Mouse (Mus musculus): ENCODE measurements around the gene Fam129a.
"Not testable (repeated sequence)": the region's sequence is repeated elsewhere in the genome, so short reads cannot be mapped to it uniquely, and the experiment has no call there.

Fam129a gene

DNA sequence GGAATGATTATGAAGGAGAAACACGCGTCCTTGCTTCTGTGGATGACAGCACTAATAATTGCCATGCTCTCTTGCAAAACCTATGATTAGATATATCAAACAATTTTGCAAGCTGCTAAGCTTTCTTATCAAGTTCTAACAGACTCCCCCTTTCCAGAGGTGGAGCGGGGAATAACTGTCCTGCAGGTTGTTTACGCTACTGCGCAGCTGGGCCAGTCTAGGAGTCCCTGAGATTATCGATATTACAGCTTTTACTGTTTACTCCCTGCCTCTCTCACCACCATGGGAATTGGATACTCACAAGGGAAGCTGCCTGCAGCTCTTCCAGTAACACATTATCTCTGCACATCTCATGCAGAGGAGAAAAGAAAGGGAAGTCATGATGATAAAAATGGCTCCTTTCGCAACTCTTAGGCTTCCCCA, 170.2 kb downstream of the Fam129a start:
- DNase-seq (ENCODE audit: low spot score), result no peak

DNA sequence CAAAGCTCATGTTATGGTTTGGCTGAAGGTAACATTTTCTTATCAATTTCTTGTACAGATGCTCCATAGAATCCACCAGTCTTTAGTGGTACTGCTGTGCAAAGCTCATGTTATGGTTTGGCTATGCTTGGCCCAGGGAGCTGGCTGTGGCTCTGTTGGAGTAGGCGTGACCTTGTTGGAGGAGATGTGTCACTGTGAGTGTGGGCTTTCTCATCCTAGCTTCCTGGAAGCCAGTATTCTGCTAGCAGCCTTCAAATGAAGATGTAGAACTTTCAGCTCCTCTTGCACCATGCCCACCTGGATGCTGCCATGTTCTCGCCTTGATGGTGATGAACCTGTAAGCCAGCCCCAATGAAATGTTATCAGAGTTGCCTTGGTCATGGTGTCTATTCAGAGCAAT, 178.9 kb downstream of the Fam129a start:
- not testable (repeated sequence) for DNase-seq (ENCODE audit: low spot score)

GRCm38 (mm10) chr1:151752946-151753345, 182.0 kb downstream of the Fam129a start:
- peak; percentile 9 for DNase-seq (ENCODE audit: low spot score)

DNA sequence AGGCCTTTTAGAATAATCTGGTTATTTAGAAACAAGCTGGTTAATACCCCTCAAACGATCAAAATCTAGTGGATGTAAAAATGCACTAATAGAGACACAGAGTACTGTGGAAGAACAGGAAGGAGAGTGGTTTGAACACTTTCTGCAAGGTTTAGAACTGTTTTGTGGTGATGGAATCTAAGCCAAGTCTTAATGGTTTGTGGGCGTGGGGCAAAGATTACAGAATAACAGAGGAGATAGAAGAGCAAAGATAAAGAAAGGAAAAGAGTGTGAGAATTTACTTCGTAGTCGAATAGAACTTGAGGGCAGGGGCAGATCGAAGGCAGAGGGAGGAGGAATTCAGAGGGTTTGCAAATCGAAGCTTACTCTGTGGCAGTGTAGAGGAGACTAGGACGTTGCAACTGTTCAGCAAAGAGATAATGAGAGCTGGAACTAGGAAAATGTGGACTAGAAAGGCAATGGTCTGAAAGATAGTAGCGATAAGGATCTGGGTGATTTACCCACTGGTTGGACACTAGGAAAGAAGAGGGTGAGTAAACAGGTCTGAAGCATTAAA, 182.5 kb downstream of the Fam129a start:
- peak; percentile 36 for DNase-seq (ENCODE audit: low spot score)

GRCm38 (mm10) chr1:151754028-151754489, 183.1 kb downstream of the Fam129a start:
- DNase-seq (ENCODE audit: low spot score), result peak; percentile 64

- peak; percentile 98 for DNase-seq (ENCODE audit: low spot score)
Measured at GRCm38 (mm10) chr1:151754881-151755659, 184.1 kb downstream of the Fam129a start, which contains the start of gene Edem3. Edem3 (plus strand) TSS chr1:151755371.

- no peak for DNase-seq (ENCODE audit: low spot score)
Measured at GRCm38 (mm10) chr1:151755660-151756424, 184.9 kb downstream of the Fam129a start.

DNA sequence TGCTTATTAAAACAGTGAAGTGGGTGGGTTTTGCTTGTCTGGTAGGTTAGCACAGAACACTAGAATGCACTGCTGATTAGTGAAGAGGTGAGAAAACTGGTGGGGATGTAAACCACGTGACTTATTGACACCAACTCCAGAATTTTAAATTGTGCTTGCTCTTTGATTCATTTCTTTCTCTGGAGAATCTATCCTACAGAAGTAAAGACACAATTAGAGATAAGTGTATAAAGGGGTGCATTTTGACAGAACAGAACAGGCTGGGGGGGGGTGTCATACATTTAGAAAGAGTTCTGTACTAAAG, 185.4 kb downstream of the Fam129a start:
- no peak for DNase-seq (ENCODE audit: low spot score)

DNA sequence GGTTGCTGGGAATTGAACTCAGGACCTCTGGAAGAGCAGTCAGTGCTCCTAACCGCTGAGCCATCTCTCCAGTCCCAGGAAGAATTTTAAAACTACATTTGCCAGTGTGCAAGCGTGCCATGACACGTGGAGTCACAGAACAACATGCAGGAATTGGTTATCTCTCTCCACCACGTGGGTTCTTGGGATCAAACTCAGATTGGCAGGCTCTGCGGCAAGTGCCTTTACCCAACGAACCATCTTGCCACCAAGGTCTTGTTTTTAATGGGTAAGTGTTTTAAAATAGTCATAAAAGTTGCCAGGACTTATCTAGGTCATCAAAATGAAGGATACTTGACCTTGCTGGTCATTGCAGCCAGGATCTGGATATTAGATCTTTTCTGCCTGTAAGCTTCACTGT, 187.3 kb downstream of the Fam129a start:
- no peak for DNase-seq (ENCODE audit: low spot score)

GRCm38 (mm10) chr1:151758991-151759390, 188.0 kb downstream of the Fam129a start:
- no peak for DNase-seq (ENCODE audit: low spot score)

DNA sequence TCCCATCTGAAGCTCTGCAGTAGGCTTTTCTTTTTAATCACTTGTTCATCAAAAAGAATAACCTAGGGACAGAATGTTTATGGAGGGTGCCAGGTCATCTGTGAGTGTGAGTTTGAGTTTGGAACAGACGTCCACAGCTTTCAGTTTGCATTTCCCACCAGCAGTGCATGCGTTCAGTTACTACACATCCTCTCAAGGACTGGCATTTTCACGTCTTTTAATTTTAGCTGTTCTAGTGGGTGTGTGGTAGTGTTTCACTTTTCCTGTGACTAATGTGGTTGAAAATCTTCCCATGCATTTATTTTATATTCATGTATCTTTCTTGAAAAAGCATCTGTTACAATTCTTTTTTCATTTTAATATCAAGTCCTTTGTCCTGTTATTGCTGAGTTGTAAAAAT, 193.2 kb downstream of the Fam129a start:
- no peak for DNase-seq (ENCODE audit: low spot score)

DNA sequence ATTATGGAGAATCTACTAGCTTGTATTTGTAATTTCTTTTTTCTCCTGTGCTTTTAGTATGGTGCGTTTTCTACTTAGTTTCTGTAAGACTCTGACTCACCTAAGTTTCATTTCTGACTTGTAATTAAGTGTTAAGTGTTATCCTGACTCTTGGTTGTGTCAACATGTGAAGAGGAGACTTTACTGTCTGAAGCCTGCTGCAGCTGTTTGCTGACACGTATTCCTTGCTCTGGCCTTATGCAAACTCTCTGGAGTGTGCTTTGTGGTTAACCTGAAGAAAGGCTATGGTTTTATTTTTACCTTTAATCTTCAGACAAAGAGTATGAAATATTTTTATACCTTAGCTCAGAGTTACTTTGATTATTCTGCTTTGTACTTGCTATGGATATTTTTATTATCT, 195.2 kb downstream of the Fam129a start:
- DNase-seq (ENCODE audit: low spot score), result no peak

GRCm38 (mm10) chr1:151766976-151767654, 196.1 kb downstream of the Fam129a start:
- DNase-seq (ENCODE audit: low spot score), result no peak

- no peak for DNase-seq (ENCODE audit: low spot score)
Measured at GRCm38 (mm10) chr1:151769200-151769913, 198.4 kb downstream of the Fam129a start.
